Mouse (Mus musculus): ENCODE measurements around the gene Xpnpep2. TPM values are rescaled to one million over a fixed set of nuclear protein-coding genes. Genes with fewer than 3 reads are reported as not detected.

Gene Xpnpep2
- polyA plus RNA-seq (2017; shearing (Covaris generic)), result 0.62 TPM

DNA sequence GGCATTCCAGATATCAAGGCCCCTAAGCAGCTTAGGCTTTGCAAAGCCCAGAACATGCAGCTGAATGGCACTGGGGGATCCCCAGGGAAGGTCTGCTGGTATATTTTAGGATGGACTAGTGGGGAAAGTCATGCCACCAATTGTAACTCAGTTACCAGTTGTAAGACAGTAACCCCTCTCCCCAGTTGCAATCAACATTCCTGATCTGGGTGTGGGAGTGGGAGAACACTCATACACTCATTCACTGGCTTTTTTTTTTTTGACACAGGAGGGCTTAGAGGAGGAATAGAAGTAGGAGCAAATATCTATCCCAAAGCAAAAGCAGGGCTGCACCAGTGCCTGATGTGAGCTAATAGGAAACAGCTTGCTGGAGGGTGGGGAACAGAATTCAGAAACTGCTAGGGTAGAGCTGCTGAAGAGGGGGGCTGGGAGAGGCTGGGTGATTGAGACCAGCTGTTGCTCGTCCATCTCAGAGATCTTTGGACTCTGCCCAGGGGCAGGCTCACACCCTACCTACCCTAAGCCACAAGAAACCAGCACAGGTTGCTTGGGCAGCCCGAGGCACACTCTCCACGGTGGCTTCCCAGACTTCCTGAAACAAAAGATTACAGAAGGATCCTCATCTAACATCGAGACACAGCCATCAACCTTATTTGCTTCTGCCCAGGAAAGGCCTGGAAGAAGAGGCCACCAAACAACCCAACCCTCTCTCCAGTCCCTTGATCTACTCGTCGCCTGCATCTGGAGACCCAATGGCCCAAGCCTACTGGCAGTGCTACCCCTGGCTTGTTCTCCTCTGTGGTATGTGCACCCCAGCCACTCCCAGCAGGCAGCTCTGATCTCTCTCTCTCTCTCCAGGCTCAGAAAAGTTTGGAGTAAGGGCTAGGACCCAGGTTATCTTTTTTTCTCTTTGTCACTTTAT lies at the start of gene Xpnpep2:
TSS of gene Xpnpep2 (plus strand) at position 332 of the 922 bp plus-strand sequence.

DNA sequence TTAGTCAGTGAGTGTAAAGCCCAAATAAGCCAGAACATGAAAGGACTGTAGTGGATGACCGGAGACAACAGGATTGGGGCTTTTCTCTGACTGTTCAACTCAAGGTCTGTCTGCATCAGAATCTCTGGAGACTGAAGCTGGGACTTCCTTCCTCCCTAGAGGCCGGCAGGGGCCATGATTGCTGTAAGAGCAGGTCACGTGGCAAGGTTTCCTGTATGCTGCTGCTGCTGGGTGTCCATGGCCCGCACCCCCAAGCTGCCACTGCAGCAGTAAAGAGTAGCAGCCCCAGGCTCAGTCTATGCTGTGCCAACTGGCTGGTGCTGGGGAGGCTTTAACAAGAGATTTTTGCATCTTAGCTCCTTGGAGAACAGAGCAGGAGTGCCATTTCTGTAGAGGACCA lies 37.7 kb downstream of the Xpnpep2 start, which contains the start of gene Sash3:
TSS of gene Sash3 (plus strand) at position 175 of the 400 bp plus-strand sequence.

Other genes starting within 250 kb of the Xpnpep2 start
- gene Smarca1, start 215.8 kb upstream of the Xpnpep2 start, polyA plus RNA-seq (2017; shearing (Covaris generic)), result not detected
- gene Ocrl, start 196.3 kb upstream of the Xpnpep2 start, polyA plus RNA-seq (2017; shearing (Covaris generic)), result 6.7 TPM
- gene Apln, start 73.9 kb upstream of the Xpnpep2 start, polyA plus RNA-seq (2017; shearing (Covaris generic)), result not detected
- gene Sash3, start 37.7 kb downstream of the Xpnpep2 start, polyA plus RNA-seq (2017; shearing (Covaris generic)), result 136 TPM
- gene Zdhhc9, start 100.2 kb downstream of the Xpnpep2 start, polyA plus RNA-seq (2017; shearing (Covaris generic)), result 26.9 TPM
- gene Utp14a, start 148.1 kb downstream of the Xpnpep2 start, polyA plus RNA-seq (2017; shearing (Covaris generic)), result 24.5 TPM
- gene Bcorl1, start 232.6 kb downstream of the Xpnpep2 start, polyA plus RNA-seq (2017; shearing (Covaris generic)), result 2.3 TPM